Mouse (Mus musculus) frontal cortex, adult 2 months (tissue): ENCODE measurements around the gene Nlrp6. TPM values are rescaled to one million over a fixed set of nuclear protein-coding genes. Genes with fewer than 3 reads are reported as not detected.

Experiments
- DNase-seq, 2 experiments: peaks; one replicate each; pipeline ENCODE4 v3.0.0; 2022; ENCODE audit warnings: low spot score in 1 of 2; ENCODE audit errors: extremely low spot score in 1 of 2
- polyA plus RNA-seq: library from polyadenylated mRNA; depleted of rRNA; stranded (reverse); fragments of >200 nt; gene quantifications from 2 replicates; pipeline ENCODE4 v1.2.3, GENCODE M21; 2012

Nlrp6 gene
- polyA plus RNA-seq, 1 experiment = 0.18 TPM

DNA sequence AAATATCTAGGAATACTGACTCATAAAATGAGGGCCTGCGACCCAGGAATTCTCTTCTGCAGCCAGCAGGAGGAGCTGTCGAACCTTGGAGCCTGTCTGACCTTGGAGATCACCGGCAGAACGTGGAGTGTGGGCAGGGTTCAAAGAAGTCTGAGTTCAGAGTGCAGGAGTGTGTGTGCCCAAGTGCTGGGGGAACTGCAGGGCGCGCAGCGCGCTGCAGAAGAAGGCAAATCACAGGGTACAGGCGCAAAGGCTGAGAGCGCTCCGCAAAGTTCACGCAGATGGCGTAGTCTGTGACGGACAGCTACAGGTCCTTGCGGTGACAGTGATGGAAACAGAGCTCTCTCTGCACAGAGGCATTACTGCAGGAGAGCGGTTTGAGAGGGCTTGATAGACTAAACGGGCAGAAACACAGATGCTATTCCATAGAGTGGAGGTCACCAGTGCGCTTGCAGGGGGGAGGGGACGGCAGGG is 12.0 kb upstream of the Nlrp6 start:
- peak; percentile 52 to 80 for DNase-seq

DNA sequence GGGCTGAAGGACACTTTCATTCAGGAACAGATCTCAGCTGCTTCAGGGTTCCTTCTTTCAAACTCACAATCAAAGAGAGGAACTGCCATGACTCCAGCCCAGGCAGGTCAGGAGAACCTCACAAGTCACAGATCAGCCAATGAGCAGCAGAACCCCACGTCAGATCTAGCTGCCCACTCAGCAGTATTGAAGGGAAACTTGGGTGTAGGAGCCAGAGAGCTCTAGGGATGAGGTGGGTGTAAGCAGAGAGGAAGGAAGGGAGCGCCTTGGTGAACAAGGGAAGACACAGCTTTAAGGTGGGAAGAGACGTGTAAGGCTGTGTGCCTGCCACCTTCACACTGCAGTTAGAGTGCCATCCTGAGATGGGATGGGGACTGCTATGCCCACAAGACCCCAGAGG is 8.4 kb upstream of the Nlrp6 start:
- peak; percentile 27 to 74 for DNase-seq

DNA sequence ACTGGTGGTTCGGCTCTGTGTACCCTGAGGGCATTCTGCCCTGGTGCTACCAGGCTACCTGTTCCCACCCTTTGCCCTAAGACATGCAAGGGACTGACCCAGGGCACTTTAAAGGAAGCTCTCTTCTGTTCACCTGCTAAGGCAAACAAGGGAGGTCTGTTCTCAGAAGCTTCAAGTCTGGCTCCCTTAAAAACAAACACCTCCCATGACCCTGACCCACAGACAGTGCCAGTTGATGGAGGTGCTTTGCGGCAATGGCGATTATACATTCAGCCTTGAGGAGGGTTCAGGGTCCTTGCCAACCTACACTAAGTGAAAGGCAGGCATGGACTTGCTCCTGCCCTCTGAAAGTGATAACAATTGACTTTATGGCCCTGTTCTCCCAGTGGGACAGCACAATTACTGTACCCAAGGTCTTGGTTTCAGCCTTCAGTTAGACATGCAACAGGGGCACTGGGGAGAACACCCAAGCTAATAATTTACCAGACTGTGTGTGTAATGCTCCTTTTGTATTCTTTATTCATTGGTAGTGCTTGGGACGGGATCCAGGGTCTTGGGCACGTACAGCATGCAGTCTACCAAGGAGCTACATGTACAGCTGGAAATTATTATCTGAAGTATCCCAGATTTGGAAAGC is 7.7 kb upstream of the Nlrp6 start:
- DNase-seq = no peak

DNA sequence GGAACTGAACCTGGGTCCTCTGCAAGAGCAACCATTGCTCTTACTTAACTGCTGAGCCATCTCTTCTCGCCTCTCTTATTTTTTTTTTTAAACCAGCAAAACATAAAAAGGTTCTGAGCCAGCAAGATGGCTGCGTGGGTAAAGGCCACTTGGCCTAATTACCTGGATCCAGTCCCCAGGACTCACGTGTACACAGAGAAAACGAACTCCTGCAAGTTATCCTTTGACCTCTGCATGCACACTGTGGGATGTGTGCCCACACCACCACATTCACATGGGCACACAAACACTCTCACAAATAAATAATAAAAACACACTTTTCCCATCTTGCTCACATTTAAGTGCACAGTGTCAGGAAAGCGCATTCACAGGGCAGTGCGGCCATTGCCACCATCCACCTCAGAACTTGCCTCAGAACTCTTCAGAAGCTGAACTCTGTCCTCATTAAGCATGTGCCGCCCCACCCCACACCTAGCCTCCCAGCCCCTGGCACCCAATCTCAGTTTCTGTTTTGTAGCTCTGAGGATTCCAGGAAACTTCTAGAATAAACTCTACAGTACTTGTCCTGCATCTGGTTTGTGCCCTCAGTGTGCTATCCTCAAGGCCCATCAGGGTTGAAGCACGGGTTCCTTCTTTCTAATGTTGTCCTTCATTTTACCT is 6.5 kb upstream of the Nlrp6 start:
- DNase-seq = no peak

DNA sequence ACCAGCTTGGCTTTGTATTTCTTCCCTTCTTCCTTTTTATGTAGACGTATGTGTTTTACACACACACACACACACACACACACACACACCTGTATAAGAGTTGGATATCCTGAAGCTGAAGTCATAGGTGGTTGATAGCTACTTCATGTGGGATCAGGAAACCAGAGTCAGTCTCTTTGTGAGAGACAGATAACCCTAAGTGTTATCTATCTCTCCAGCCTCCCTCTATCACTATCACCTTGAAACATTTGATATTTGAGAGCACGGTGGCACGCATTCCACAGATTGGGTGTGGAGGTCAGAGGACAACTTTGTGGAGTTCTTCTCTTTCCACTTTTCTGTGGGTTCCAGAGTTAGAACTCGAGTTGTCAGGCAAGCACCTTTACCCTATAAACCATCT is 791 bp upstream of the Nlrp6 start:
- DNase-seq = no peak

DNA sequence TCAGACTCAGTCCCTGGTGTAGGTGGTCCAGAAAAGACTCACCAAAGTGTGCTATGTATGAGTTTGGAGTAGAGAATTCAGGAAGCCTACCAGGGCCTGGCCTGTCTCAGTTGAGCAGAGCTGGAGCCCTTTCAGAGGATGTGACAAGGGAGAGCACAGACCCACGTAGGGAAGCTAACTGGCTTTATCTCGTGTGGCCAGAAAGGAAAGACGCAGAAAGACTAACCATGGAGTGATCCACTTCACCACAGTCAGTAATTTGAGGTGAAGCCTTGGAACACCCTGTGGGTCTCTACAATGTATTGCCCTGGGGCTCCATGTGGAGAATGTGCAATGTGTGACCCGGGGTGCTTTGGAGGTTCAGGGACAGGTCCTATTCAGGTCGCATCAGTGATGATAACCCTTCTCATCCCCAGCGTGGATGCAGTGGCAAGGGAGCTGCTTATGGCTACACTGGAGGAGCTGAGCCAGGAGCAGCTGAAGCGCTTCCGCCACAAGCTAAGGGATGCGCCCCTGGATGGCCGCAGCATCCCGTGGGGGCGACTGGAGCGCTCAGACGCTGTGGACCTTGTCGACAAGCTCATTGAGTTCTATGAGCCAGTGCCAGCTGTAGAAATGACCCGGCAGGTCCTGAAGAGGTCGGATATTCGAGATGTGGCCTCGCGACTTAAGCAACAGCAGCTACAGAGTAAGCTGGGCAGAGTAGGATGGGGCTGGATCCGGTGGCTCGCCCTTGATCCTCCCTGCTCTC is 698 bp downstream of the Nlrp6 start:
- DNase-seq = no peak

DNA sequence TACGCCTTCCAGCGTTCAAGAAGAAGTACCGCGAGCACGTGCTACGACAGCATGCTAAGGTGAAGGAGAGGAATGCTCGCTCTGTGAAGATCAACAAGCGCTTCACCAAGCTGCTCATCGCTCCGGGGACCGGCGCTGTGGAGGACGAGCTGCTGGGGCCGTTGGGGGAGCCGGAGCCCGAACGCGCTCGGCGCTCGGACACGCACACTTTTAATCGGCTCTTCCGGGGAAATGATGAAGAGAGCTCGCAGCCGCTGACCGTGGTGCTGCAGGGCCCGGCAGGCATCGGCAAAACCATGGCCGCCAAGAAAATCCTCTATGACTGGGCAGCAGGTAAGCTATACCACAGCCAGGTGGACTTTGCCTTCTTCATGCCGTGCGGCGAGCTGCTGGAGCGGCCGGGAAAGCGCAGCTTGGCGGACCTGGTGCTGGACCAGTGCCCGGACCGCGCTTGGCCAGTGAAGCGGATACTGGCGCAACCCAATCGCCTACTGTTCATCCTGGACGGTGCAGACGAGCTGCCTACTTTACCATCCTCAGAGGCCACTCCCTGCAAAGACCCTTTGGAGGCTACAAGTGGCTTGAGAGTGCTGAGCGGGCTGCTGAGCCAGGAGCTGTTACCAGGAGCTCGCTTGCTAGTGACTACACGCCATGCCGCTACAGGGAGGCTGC is 1.8 kb downstream of the Nlrp6 start:
- DNase-seq = no peak

DNA sequence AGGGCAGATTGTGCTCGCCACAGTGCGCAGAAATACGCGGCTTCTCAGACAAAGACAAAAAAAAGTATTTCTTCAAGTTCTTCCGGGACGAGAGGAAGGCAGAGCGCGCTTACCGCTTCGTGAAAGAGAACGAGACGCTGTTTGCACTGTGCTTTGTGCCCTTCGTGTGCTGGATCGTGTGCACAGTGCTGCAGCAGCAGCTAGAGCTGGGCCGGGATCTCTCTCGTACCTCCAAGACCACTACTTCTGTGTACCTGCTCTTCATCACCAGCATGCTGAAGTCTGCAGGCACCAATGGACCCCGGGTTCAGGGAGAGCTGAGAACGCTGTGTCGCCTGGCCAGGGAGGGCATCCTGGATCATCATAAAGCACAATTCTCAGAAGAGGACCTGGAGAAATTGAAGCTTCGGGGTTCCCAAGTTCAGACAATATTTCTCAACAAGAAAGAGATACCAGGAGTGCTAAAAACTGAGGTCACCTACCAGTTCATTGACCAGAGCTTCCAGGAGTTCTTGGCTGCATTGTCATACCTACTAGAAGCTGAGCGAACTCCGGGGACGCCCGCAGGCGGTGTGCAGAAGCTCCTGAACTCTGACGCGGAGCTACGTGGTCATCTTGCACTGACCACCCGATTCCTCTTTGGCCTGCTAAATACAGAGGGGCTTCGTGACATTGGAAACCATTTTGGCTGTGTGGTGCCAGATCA is 2.5 kb downstream of the Nlrp6 start:
- no peak for DNase-seq

DNA sequence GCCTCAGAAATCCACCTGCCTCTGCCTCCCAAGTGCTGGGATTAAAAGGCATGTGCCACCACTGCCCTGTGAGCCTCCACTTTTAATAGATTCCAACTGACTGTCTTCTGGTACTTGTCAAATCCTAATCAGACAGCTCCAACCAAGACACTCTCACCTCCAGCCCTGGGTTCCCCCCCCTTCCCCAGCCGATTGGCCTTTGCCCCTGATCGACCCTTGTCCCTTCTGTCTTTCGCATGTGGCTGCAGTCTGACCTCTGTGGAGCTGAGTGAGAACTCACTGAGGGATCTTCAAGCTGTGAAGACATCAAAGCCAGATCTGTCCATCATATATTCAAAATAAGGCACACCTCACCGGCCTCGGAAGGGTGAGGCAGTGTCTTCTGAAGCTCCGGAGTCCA is 6.5 kb downstream of the Nlrp6 start:
- no peak for DNase-seq

DNA sequence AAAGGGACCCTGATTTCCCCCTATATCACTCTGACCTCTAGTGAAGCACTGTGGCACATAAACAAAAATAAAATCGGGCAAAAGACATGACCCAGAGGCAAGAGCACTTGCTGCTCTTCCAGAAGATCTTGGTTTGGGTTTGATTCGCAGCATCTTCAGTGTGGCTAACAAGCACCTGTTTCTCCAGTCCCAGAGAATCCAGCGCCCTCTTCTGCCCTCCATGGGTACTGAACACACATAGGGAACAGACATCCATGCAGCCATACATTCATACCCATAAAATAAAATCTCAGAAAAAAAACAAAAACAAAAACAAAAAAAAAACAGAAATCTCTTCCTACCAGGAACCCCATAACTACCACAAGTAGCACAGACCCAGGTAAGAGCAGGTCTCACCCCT is 17.7 kb downstream of the Nlrp6 start:
- DNase-seq = no peak

DNA sequence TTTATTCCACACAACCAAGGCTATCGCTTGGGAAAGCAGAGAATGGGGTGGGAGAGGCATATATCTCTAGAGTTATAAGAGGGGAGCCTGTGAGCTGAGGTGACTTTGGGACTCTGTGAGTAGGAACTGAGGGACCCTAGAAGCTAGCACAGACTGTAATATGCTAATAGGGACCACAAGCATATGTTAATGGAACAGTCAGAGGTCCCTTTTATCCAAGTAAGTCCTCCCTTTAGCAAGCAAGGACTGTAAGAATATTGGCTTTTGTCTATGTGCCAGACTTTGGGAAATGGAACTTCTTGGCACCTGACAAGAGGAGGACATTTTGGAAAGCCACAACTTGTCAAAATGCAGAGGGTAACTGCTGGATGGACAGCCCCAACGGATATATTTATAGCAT is 18.2 kb downstream of the Nlrp6 start:
- no peak for DNase-seq

DNA sequence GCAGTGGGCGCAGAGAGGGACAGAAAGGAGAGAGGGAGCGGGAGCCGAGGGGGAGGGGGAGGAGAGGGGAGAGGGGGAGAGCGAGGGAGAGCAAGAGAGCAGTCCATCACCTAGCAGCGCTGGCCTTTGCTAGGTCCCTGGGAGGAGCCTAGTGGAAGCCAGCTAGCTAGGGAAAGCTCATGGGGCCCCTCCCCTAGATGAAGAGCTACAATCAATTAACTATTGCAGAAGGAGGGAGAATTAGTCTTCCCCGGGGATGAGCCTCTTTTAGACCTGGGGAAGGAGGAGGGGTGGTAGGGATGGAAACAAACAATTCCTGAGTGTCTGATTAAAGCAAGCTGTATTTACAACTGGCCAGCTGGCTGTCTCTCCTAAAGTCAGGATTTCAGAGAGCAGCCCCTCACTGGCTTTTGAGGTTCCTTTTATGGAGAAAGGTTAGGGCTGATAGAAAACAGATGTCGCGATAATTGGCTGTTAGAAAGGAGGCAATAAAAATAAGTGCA is 19.0 kb downstream of the Nlrp6 start:
- DNase-seq = no peak

DNA sequence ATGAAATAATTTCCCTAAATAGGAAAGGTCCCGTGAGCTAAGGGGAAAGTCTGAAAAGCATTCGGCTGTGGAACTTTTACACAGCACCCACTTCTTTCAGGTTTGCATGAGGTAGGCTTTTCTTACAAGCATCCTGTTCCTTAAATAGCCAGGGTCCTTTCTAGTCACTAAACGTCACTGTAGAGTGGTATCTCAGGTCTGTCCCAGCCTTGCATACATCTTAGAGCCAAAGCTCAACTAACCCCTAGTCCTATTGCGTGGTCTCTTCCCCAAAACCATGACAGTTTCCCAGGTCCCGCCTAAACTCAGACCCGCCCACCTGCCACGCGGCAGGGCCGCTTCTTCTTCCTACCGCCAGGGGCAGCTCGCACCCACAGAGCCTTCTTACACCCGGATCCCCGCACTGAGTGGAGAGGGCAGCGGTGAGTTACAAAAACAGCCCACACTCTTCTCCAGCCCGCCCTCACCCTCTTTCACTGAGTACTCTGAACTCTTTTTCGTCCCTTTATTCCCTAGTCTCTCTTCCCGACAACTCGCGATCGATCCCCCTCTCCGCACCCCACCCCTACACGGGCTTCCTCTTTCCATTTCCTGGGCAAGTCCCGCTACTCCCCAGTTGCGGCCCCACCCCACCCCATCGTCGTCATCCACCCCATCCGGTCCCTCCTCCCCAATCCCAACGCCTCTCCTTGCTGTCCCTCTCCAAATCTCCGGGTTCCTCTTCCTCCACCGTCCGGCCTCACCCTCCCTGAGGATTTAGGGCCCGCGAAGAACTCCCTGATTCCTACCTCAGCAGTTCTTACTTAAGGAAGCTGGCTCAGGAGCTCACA is 20.7 kb downstream of the Nlrp6 start, which contains the start of gene Pgghg:
Pgghg (plus strand) TSS at position 170 of the 830 bp plus-strand sequence.
- DNase-seq = peak in 1 of 2 experiments; percentile 68

DNA sequence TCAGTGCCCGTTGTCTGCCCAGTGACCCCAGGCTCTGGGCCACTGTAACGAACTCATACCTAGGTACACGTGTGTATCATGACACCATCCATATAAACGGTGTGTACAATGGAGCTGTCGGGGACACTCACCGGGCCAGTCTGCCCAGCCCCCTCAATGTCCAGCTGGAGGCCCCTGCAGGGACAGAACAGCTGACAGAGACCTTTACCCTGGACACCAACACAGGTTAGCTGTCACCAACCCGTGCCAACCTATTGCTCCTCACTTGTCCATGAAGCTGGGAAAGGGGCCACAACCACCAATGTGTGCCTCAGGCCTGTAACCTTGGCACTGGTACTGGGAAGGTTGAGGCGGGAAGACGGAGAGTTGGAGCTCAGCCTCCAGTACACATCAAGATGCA is 21.6 kb downstream of the Nlrp6 start:
- no peak for DNase-seq

DNA sequence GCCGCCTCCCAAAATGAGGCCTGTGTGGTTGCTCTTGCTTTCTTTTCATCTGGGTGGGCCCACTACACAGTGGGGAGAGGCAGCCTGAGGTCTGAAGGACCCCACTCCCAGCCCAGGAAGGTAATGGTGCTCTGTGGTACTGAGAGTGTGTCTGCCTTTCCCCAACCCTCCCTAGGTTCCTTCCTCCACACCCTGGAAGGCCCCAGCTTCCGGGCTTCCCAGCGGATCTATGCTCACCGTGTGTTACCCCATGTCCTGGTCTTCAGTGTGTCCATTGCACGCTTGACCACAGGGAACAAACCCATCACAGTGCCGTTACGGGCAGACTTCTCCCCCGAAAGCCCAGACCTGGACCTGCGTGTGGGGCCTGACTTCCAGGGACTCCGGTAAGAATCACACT is 22.1 kb downstream of the Nlrp6 start:
- DNase-seq = no peak

DNA sequence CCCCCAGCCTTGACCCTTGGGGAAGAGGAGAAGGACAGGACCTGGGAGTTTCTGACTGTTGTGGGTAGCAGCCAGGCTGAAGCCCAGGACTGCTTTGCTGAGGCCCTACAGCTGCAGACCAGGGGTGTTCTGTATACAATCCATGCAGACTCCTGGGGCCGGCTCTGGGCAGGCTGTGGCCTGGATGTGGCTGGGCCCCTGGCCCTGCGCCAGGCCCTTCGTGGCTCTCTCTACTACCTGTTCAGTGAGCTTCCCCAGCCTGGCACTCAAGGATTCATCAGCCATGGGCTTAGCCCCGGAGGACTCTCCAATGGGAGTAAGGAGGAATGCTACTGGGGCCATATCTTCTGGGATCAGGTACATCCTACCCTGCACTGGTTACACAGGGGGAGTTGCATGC is 22.7 kb downstream of the Nlrp6 start:
- no peak for DNase-seq

DNA sequence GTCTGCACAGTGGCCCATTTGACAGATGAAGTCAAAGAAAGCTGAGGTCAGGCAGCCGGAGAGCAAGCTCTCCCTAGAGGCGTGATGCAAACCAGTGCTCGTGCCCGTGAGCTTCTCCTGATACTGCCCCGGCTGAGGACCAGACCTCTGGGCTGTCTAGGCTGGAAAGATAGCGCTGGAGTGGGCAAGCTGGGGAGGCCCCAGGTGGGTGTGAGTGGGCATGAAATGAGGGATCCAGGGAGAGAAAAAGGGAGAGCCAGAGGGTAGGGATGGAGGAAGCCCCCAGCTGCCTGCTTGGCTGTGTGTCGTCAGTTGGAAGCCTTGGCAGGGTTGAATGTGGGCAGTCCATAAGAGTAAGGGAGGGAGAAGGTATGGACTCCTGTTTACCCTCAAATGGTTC is 23.5 kb downstream of the Nlrp6 start:
- no peak for DNase-seq

DNA sequence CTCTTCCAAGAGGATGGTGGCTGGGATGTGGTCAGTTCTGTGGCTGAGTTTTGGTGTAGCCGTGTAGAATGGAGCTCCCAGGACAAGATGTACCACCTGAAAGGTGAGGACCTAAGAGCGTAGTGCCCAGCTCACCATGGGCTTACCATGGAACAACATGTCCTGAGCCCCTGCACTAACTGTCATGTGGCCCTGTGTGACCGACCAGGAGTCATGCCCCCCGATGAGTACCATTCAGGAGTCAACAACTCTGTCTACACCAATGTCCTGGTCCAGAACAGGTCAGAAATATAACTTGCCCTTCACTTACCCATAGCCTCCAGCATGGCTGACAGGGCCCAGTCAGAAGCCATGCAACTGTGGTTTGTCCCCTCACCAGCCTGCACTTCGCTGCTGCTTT is 24.5 kb downstream of the Nlrp6 start:
- DNase-seq = no peak

DNA sequence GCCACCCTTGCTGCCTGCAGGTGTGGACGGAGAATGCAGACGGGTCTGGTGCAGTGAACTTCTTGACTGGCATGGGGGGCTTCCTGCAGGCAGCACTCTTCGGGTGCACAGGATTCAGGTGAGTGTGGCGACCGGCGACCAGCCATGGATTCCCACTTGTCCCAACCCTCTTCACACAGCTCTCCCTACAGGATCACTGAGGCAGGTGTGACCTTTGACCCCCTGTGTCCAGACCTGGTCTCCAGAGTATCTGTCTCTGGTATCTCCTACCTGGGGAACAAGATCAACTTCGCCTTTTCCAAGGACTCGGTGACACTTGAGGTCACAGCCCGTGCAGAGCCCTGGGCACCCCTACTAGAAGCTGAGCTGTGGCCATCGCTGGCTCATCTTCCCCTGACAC is 25.6 kb downstream of the Nlrp6 start:
- no peak for DNase-seq

DNA sequence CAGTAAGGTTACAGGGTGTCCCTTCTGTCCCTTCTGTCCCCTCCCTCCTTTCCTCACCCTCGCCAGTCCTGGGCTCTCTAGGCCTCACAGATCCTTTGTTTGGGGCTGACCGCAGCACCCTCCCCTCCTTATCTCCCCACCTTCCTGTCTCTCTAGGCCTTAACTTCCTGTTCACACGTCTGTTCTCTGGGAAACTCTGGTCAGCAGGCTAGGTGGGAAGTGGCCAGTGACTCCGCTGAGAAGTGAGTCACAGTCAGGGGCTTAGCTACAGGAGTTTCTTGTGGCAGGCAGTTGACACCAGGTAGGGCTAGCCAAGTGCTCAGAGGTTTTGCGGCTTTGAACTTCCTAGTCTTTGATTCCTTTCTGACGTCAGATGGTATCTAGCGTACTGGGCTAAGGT is 26.3 kb downstream of the Nlrp6 start:
- DNase-seq = no peak
